Mouse (Mus musculus) thymus, postnatal 4 days (tissue): ENCODE results near the gene Gm19426.
A peak's percentile ranks its signal among the peaks of the same experiment; 100 is the strongest.

ENCODE experiments used
- DNase-seq: peaks from one replicate; pipeline ENCODE4 v3.0.0; 2021

The Gm19426 gene

DNA sequence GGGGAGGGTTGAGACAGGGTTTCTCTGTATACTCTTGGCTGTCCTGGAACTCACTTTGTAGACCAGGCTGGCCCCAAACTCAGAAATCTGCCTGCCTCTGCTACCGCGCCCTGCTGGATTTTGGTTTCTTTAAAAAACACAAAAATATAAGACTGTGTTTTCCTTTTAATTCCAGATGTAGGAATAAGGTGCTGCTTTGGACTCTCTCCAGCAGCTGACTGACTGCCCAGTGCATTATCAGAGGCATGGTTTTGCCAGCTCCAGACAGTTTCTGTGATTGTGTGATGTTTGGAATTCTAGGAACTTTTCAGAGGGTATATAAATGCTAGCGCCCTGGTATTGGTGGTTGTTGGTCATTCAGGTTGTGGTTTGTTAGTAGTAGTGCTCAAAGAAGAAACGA lies 26.1 kb downstream of the Gm19426 start:
- no peak for DNase-seq

DNA sequence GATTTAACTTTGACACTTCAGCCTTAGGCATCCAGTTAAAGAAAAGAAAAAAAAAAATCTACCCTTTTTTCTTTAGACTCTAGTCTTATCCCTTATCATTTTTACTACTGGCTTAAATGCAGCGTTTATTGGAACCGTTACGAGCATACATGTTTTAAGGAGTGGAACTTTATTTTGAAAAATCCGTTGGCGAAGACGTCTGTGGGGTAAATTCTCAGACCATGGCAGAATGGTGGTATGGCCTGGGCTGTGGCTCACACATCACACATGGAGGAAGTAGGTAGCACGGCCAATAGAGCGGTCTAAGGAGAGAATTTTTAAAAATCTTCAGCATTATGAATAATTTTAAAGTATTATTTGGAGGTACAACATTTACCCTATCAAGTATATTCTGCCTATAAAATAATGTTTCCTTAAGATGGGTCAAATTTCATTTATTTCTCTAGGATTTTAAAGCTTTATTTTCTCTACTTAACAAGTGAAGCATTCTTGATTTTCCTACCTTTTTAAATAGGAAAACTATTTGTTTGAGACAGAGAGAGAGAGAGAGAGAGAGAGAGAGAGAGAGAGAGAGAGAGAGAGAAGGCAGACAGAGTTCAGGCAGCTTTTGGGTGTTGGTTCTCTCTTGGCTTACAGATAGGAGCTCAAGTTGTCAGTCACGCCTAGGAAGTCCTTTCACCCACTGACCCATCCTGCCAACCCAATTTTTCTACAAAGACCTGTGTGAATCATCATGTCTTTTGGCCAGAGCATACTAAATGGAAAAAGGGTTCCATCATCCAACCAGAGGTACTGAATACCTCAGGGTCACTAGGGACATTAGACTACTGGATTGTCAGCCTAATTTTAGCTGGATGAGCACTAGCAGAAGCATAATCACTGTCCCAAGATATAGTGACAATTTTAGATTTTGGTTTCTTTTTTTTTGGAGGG lies 26.8 kb downstream of the Gm19426 start:
- no peak for DNase-seq

DNA sequence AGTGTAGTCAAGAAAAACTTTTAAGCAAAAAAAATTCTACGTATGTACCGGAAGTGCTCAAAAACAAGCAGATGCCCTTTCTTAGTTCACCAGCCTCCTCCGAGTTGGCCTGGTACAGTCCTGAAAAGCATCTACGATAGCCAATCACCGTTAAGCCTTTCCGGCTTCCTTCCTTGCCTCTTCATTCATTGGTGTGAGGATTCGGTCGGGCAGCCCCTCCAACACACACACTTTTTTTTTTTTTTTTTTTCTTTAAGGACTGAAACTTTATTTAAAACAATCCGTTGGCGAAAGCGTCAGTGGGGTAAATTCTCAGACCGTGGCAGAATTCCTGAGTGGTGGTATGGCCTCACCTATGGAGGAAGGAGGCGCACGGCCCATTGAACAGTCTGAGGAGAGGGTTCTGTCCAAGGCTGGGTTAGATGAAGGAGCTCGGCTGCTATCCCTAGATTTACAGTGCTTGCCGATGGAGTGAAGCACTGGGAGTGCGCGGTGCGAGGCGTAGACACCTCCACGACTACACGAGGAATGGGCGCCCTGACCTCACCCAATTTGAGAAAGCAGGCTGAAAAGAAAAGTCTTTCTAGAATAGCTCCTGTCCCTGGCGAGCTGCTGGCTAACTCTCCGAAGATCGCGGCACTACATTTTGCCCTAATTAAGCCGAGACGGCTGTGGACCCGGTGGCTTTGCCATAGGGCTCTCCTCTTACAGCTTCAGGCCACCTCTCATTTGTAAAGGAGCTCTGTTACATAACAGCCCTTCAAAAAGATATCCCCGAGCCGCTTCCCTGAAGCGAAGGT lies 27.7 kb downstream of the Gm19426 start:
- peak; percentile 69 for DNase-seq

DNA sequence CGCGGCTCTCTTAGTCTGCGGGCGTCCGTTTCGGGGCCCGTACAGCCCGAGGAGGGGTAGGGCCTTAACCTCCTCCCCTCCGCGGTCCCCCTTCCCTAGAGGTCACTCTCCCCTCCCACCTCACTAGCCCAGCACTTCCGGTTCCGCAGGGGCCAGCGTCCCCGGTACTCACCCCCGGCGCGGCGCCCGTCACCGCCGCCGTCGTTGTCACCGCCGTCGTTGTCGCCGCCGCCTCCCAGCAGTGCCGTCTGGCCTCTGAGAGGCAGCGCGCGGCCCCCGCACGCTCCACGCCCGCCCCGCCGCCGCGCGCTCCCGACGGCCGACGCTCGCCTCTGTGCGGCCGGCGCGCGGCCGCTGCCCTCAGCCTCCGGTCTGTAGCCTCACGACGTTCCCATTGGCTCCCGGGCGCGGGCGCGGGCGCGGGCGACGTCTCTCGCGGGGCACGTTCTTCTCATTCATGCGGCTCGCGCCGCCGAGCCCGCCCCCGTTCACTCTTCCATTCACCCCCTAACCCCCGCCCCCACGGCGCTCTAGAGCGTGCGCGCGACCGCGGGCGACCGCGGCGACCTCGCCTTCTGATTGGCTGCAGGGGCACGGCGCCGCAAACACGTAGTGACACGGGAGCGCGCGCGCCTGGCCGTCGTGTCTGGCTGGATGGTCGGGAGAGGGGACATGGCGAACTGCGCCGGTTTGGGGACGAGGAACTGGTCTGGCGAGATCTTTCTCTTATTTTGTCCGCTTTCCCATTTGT lies 28.5 kb downstream of the Gm19426 start, which contains the start of gene Zdhhc5:
TSS of gene Zdhhc5 (minus strand) at position 370 of the 751 bp plus-strand sequence.
- DNase-seq = peak; percentile 99

DNA sequence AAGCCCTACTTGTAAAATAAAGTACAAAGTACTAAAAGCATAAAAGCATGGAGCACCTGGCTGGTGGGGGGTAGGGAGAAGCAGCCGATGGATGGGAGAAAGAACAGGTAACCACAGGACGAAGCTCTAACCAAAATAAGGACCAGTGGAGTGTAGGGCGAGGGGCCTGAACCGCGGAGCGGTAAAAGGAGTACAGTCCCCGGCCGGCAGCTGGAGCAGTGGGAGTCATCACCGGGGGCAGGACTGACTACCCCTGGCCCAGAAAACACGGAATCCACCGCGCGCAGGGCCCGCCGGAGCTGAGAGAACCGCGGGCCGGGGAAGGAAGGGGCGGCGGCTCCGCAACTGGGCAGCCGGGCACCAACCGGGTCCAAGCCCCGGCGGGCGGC lies 29.0 kb downstream of the Gm19426 start:
- DNase-seq = no peak

- DNase-seq = no peak
These were observed 31.6 kb downstream of the Gm19426 start for GRCm38 (mm10) chr2:84711898-84712297.

GRCm38 (mm10) chr2:84707523-84707922 lies 35.9 kb downstream of the Gm19426 start:
- DNase-seq = no peak

DNA sequence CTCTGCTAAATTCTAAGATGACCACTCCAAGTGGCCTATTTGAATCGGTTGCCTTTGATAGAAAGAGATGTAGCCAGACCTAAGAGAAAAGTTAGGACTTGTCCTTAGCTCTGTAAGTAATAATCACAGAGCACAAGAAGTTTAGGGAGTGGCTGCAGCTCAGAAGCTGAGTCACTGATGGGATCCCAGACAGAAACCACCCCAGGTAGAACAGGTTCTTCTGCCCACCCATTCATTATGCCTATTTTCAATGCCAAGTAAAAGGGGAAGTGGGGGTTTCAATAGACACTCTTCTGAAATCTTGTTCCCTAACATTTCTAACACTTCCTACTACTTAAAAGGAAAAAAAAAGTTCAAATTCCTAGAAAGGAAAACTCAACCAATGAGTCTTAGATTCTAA lies 38.2 kb downstream of the Gm19426 start:
- DNase-seq = no peak

- no peak for DNase-seq
These were observed 39.1 kb downstream of the Gm19426 start for GRCm38 (mm10) chr2:84704329-84704728.

GRCm38 (mm10) chr2:84703497-84703896 lies 40.0 kb downstream of the Gm19426 start:
- no peak for DNase-seq

DNA sequence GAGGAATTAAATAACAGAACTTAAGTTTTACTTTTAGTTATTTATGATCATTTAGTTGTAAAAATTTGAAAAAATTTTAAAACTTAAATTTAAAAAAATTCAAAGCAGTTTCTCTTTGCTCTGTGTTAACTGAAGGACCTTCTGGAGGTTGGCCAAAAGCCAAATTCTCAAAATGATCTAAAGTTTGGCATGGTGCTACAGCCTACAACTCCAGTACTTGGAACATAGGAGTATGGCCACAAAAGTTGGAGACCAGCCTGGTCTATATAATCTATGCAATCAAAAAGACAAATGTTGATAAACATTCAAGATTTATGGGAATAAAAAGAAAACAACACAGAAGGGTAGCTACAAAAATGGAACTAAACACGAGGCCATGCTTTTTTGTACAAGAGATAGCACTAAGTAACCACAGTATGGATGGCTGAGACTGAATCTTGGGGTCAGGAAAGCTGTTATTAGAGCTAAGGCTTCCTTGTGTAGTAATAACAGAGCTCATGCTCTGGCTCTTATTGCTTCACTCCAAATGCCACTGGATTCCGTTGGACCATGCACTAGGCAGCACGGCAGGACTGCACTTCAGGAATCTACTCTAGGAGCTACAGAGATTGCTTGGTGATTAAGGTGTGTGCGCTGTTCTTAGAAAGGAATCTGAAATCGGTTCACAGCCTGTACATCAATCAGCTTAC lies 48.3 kb downstream of the Gm19426 start:
- DNase-seq = no peak
